Mouse (Mus musculus): ENCODE data around the gene Arhgap5. TPM values are rescaled to one million over a fixed set of nuclear protein-coding genes. Genes with fewer than 3 reads are reported as not detected.

The Arhgap5 gene
- polyA plus RNA-seq, 1 experiment from 2014 or later: 25.5 TPM

DNA sequence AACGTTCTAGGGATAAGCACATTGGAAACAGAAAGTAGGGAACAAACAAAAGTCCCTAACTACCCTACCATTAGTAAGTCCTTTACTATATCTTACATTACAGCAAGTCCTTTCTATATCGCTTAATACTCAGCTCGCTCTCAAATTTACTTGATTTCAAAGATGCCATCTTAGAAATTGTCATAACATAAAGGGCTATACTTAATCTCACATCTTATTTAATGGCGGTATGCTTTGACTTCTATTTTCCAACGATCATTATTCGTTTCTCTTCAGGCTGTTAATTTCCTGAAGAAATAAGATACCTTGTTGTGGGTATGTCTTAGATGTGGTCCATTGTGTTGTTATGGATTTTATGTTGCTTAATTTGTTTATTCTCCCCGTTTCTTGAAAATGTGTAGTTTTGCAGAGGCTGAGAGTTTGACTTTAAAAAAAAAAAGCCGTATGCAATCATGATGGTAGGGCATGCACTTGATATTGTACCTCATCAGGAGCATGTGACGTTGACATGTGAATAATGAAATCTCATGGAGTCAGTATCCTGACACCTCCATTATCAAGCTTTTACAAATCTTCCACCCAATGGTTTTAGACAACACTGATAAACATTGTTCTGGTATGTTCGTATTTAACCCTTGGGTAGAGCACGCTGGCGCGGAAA is 101.3 kb downstream of the Arhgap5 start:
- no peak for TF ChIP-seq CTCF (IDR thresholded peaks at IDR 0.05; ENCODE audit: low read depth)
- no peak for TF ChIP-seq EP300 (optimal IDR thresholded peaks at IDR 0.05)
- 46% methylated on average over 13 of the region's 13 CpGs for WGBS
- Histone ChIP-seq H3K9ac (ENCODE audit: low read length) (peak overlapping the region; percentile 83), H3K4me2 (replicated peaks; ENCODE audit: low read depth) (peak overlapping the region; percentile 74), H3K27ac (replicated peaks) (peak overlapping the region; percentile 96), H3K9me3 (ENCODE audit: control insufficient read depth, low read length) (no peaks in the 10 kb centered on the region), H3K4me1 (replicated peaks; ENCODE audit: control insufficient read depth, insufficient read depth) (no peaks in the 10 kb centered on the region), H3K27me3 (ENCODE audit: control insufficient read depth, insufficient read depth, low read length) (no peaks in the 10 kb centered on the region), H3K4me3 (ENCODE audit: low read depth, low read length) (peak overlapping the region; percentile 77), H3K36me3 (ENCODE audit: control insufficient read depth, insufficient read depth, low read length) (no peaks in the 10 kb centered on the region)
- ATAC-seq (ENCODE audit: low FRiP score, low TSS enrichment) (no peak), DNase-seq (ENCODE audit: low spot score) (no peak)

DNA sequence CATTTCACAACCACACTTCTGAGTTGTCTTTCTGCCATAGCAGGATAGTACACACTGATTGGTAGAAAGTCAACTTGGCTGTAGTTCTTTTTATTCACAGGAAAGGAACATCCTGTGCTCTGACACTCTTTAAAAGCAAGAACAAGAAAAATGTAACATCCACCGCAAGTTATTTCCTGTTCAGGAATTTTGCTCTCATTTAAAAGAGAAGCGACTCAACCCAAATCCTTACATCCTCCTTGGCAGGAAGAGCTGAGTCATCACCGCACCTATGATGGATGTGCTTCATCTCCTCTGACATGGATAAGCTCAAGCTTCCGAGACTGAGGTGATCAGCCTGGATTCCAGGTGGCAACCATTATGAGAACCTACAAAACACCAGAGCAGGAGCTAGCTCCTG is 103.6 kb downstream of the Arhgap5 start:
- Histone ChIP-seq H3K4me2 (replicated peaks; ENCODE audit: low read depth) (no peak overlapping the region), H3K4me3 (ENCODE audit: low read depth, low read length) (no peak overlapping the region), H3K9ac (ENCODE audit: low read length) (no peak overlapping the region), H3K9me3 (ENCODE audit: control insufficient read depth, low read length) (no peaks in the 10 kb centered on the region), H3K36me3 (ENCODE audit: control insufficient read depth, insufficient read depth, low read length) (no peaks in the 10 kb centered on the region), H3K27me3 (ENCODE audit: control insufficient read depth, insufficient read depth, low read length) (no peaks in the 10 kb centered on the region), H3K4me1 (replicated peaks; ENCODE audit: control insufficient read depth, insufficient read depth) (no peaks in the 10 kb centered on the region), H3K27ac (replicated peaks) (no peak overlapping the region)
- ATAC-seq (ENCODE audit: low FRiP score, low TSS enrichment) (no peak), DNase-seq (ENCODE audit: low spot score) (no peak)
- TF ChIP-seq EP300 (optimal IDR thresholded peaks at IDR 0.05) (peak; percentile 46), CTCF (IDR thresholded peaks at IDR 0.05; ENCODE audit: low read depth) (no peak)
- WGBS: 33% methylated on average over 4 of the region's 4 CpGs

DNA sequence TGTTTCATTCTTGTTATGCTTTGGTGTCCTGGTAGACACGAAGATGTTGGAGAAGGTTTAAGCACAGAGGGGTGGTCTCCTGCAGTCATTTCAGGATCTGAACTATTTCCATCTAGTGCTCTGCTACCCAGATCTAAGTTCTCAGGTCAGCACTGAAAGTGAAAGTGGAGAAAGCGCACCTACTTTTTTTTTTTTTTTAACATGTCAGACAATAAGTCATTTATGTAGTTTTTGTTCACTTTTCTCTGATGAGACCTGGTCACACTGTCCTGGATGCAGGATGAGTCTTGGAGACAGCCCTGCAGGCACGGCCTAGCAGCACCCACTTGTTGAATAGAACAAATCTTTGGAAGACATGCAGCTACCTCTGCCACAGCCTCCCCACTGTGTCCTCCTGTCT is 111.9 kb downstream of the Arhgap5 start:
- no peak for ATAC-seq (ENCODE audit: low FRiP score, low TSS enrichment)
- DNase-seq (ENCODE audit: low spot score): no peak
- H3K27ac ChIP-seq (replicated peaks): no peak overlapping the region
- no peaks in the 10 kb centered on the region for H3K9me3 ChIP-seq (ENCODE audit: control insufficient read depth, low read length)
- no peaks in the 10 kb centered on the region for H3K4me1 ChIP-seq (replicated peaks; ENCODE audit: control insufficient read depth, insufficient read depth)
- H3K4me2 ChIP-seq (replicated peaks; ENCODE audit: low read depth): no peak overlapping the region
- no peak overlapping the region for H3K4me3 ChIP-seq (ENCODE audit: low read depth, low read length)
- WGBS: 66% methylated on average over 3 of the region's 3 CpGs
- no peak overlapping the region for H3K9ac ChIP-seq (ENCODE audit: low read length)
- TF ChIP-seq EP300 (optimal IDR thresholded peaks at IDR 0.05) (no peak), CTCF (IDR thresholded peaks at IDR 0.05; ENCODE audit: low read depth) (no peak)
- H3K27me3 ChIP-seq (ENCODE audit: control insufficient read depth, insufficient read depth, low read length): no peaks in the 10 kb centered on the region
- H3K36me3 ChIP-seq (ENCODE audit: control insufficient read depth, insufficient read depth, low read length): no peaks in the 10 kb centered on the region

DNA sequence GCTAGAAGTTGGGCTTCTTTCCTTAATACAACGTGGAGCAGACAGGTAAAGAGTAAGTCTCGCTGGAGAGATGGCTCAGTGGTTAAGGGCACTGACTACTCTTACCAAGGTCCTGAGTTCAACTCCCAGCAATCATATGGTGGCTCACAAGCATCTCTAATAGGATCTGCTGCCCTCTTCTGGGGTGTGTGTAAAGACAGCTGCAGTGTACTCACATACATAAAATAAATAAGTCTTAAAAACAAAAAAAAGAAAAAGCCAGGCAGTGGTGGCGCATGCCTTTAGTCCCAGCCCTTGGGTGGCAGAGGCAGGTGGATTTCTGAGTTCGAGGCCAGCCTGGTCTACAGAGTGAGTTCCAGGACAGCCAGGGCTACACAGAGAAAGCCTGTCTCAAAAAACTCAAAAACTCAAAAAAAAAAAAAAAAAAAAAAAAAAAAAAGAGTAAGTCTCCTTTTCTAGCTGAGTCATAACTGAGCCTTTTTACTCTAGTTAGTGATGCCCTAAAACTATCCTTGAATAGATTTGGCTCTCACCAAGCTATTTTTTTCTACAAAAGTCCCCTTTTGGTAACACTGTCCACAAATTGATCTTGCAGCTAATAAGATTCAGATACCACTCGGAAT is 114.8 kb downstream of the Arhgap5 start:
- Histone ChIP-seq H3K27ac (replicated peaks) (no peak overlapping the region), H3K4me1 (replicated peaks; ENCODE audit: control insufficient read depth, insufficient read depth) (no peaks in the 10 kb centered on the region), H3K4me2 (replicated peaks; ENCODE audit: low read depth) (no peak overlapping the region), H3K9ac (ENCODE audit: low read length) (no peak overlapping the region), H3K9me3 (ENCODE audit: control insufficient read depth, low read length) (no peaks in the 10 kb centered on the region), H3K4me3 (ENCODE audit: low read depth, low read length) (no peak overlapping the region), H3K36me3 (ENCODE audit: control insufficient read depth, insufficient read depth, low read length) (no peaks in the 10 kb centered on the region), H3K27me3 (ENCODE audit: control insufficient read depth, insufficient read depth, low read length) (no peaks in the 10 kb centered on the region)
- DNase-seq (ENCODE audit: low spot score): no peak
- TF ChIP-seq EP300 (optimal IDR thresholded peaks at IDR 0.05) (no peak), CTCF (IDR thresholded peaks at IDR 0.05; ENCODE audit: low read depth) (0 out of 2 replicates have a peak, but pooled peaks have one; percentile 20)
- WGBS: 80% methylated on average over 5 of the region's 5 CpGs
- ATAC-seq (ENCODE audit: low FRiP score, low TSS enrichment): no peak

DNA sequence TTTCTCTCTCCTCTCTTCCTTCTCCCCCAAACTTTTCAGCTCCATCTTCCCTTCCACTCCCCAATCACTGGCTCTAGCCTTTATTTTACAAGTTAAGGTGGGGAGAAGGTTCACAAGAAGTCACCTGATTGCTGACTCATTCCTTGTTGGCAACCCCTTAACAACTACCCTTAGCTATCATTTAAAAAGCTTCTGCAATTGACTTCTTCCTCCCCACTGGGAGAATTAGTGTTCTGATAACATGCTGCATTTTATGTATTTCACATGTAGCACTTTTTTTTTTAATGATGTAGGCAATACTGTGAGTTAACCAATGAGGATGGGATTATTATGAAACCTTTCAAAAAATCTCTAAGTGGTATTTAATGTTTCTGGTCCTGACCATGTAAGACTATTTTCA is 115.9 kb downstream of the Arhgap5 start:
- ATAC-seq (ENCODE audit: low FRiP score, low TSS enrichment) (no peak), DNase-seq (ENCODE audit: low spot score) (no peak)
- H3K4me1 ChIP-seq (replicated peaks; ENCODE audit: control insufficient read depth, insufficient read depth): no peaks in the 10 kb centered on the region
- H3K27me3 ChIP-seq (ENCODE audit: control insufficient read depth, insufficient read depth, low read length): no peaks in the 10 kb centered on the region
- no peaks in the 10 kb centered on the region for H3K36me3 ChIP-seq (ENCODE audit: control insufficient read depth, insufficient read depth, low read length)
- no peak overlapping the region for H3K9ac ChIP-seq (ENCODE audit: low read length)
- no peak overlapping the region for H3K4me3 ChIP-seq (ENCODE audit: low read depth, low read length)
- no peaks in the 10 kb centered on the region for H3K9me3 ChIP-seq (ENCODE audit: control insufficient read depth, low read length)
- no peak overlapping the region for H3K4me2 ChIP-seq (replicated peaks; ENCODE audit: low read depth)
- H3K27ac ChIP-seq (replicated peaks): no peak overlapping the region
- no peak for TF ChIP-seq CTCF (IDR thresholded peaks at IDR 0.05; ENCODE audit: low read depth)
- no peak for TF ChIP-seq EP300 (optimal IDR thresholded peaks at IDR 0.05)

Other genes with a start within 250 kb of the Arhgap5 start
- gene Akap6, start 195.4 kb downstream of the Arhgap5 start, polyA plus RNA-seq (2015; fragmentation: Nextera tagmentation; extraction: Ambion mirVana): 0.65 and 0.76 TPM in 2 replicates

Data from stomach, postnatal 0 days (tissue).